Mouse (Mus musculus) adipocyte (in vitro differentiated cells): ENCODE measurements around the gene Tmem63c.

Source experiments
- DNase-seq: peaks from one replicate; pipeline ENCODE4 v3.0.0-alpha.2; 2016; ENCODE audit warnings: low spot score

The Tmem63c gene

GRCm38 (mm10) chr12:87021040-87021439 is at the start of gene Tmem63c:
TSS of gene Tmem63c (plus strand) at chr12:87021340.
- DNase-seq: no peak

- DNase-seq: peak; percentile 34
These were observed 47.9 kb upstream of the Tmem63c start for GRCm38 (mm10) chr12:86973216-86973615.

GRCm38 (mm10) chr12:86973706-86974105 is 47.4 kb upstream of the Tmem63c start:
- peak; percentile 25 for DNase-seq

- DNase-seq: peak; percentile 32
These were observed 46.5 kb upstream of the Tmem63c start for GRCm38 (mm10) chr12:86974387-86975288.

- DNase-seq: no peak
These were observed 45.4 kb upstream of the Tmem63c start for GRCm38 (mm10) chr12:86975761-86976160.

GRCm38 (mm10) chr12:86976511-86977168 is 44.5 kb upstream of the Tmem63c start:
- no peak for DNase-seq

GRCm38 (mm10) chr12:86977833-86978232 is 43.3 kb upstream of the Tmem63c start:
- peak; percentile 78 for DNase-seq

GRCm38 (mm10) chr12:86981180-86981579 is 40.0 kb upstream of the Tmem63c start:
- DNase-seq: no peak

- DNase-seq: no peak
These were observed 37.5 kb upstream of the Tmem63c start for GRCm38 (mm10) chr12:86983470-86984193.

GRCm38 (mm10) chr12:86984194-86984555 is 37.0 kb upstream of the Tmem63c start:
- DNase-seq: peak; percentile 71

- DNase-seq: no peak
These were observed 34.6 kb upstream of the Tmem63c start for GRCm38 (mm10) chr12:86986562-86986961.

GRCm38 (mm10) chr12:86988227-86988626 is 32.9 kb upstream of the Tmem63c start:
- no peak for DNase-seq

- DNase-seq: no peak
These were observed 31.8 kb upstream of the Tmem63c start for GRCm38 (mm10) chr12:86989378-86989777.

- no peak for DNase-seq
These were observed 31.0 kb upstream of the Tmem63c start, which contains the start of gene Zdhhc22 for GRCm38 (mm10) chr12:86989890-86990754. TSS of gene Zdhhc22 (minus strand) at chr12:86990430.

GRCm38 (mm10) chr12:86990755-86991110 is 30.4 kb upstream of the Tmem63c start:
- DNase-seq: no peak

GRCm38 (mm10) chr12:86994166-86994565 is 27.0 kb upstream of the Tmem63c start:
- peak; percentile 44 for DNase-seq

GRCm38 (mm10) chr12:86994776-86995175 is 26.4 kb upstream of the Tmem63c start:
- no peak for DNase-seq

GRCm38 (mm10) chr12:86995931-86996330 is 25.2 kb upstream of the Tmem63c start:
- DNase-seq: no peak

GRCm38 (mm10) chr12:86998699-86999098 is 22.4 kb upstream of the Tmem63c start:
- DNase-seq: no peak

GRCm38 (mm10) chr12:86999283-86999820 is 21.8 kb upstream of the Tmem63c start:
- peak; percentile 88 for DNase-seq

GRCm38 (mm10) chr12:87000151-87000839 is 20.8 kb upstream of the Tmem63c start:
- DNase-seq: peak; percentile 53
